In genomic region chr9:51958981-51959380, GRCm38 (mm10) we compare ENCODE assay signal across 20 mouse cellular contexts. TPM values are rescaled to one million over a fixed set of nuclear protein-coding genes. Genes with fewer than 3 reads are reported as not detected.
A peak's percentile ranks its signal among the peaks of the same experiment; 100 is the strongest.
DNase-seq lines count a peak whose midpoint lies in the region; ATAC-seq lines count a peak whose summit lies in the region.
"Had no signal": no experiment of that assay in that cellular context is flagged by ENCODE, and none has a peak within 500 bp of the region (broad histone marks: within the 10 kb centered on the region; RNA-seq: fewer than 3 reads in every experiment).

No protein-coding gene starts in this region.

- H3K4me3 ChIP-seq in forebrain, embryonic 14.5 days (ENCODE audit: low read depth, low read length) = no peak overlapping the region
- no peak overlapping the region for H3K4me3 ChIP-seq in forebrain, embryonic 10.5 days
- H3K4me3 ChIP-seq: embryonic facial prominence, embryonic 13.5 days; gastrocnemius, adult 2 months; heart, adult 2 months; heart, embryonic 15.5 days; hindbrain, embryonic 13.5 days had no signal

- no peaks in the 10 kb centered on the region for H3K27me3 ChIP-seq in forebrain, embryonic 14.5 days (replicated peaks; ENCODE audit: control insufficient read depth, insufficient read depth, low read length)
- H3K27me3 ChIP-seq in forebrain, embryonic 10.5 days (ENCODE audit: poor library complexity, severe bottlenecking) = peaks cover 7% of the 10 kb centered on the region
- H3K27me3 ChIP-seq: embryonic facial prominence, embryonic 13.5 days; heart, embryonic 15.5 days; hindbrain, embryonic 13.5 days had no signal

- no peak overlapping the region for H3K27ac ChIP-seq in forebrain, embryonic 14.5 days (ENCODE audit: low read depth, low read length)
- no peak overlapping the region for H3K27ac ChIP-seq in forebrain, embryonic 10.5 days
- H3K27ac ChIP-seq: embryonic facial prominence, embryonic 13.5 days; gastrocnemius, adult 2 months; heart, adult 2 months; heart, embryonic 15.5 days; hindbrain, embryonic 13.5 days; hindbrain, postnatal 0 days had no signal

- H3K4me1 ChIP-seq in forebrain, embryonic 14.5 days (ENCODE audit: control insufficient read depth, insufficient read depth, low read length) = peaks cover 18% of the 10 kb centered on the region
- H3K4me1 ChIP-seq in forebrain, embryonic 10.5 days = peaks cover 26% of the 10 kb centered on the region

- no peak overlapping the region for H3K4me2 ChIP-seq in forebrain, embryonic 14.5 days (ENCODE audit: low read length)
- H3K4me2 ChIP-seq: embryonic facial prominence, embryonic 13.5 days; heart, embryonic 11.5 days; heart, embryonic 15.5 days; hindbrain, embryonic 13.5 days had no signal

- peak; percentile 57 for DNase-seq in forebrain, embryonic 14.5 days (ENCODE audit: low spot score)
- DNase-seq in forebrain, embryonic 10.5 days (ENCODE audit: extremely low spot score, low spot score) = no peak
- peak; percentile 16 to 72 for DNase-seq in layer of hippocampus, adult 18-20 months (ENCODE audit: low spot score in 2 of 2)
- no peak for DNase-seq in layer of hippocampus, postnatal 36 days
- peak; percentile 35 for DNase-seq in 3T3-L1 (ENCODE audit: low read depth, low spot score)
- DNase-seq in brain, embryonic 18.5 days (ENCODE audit: low read depth, low spot score) = peak; percentile 60
- no peak for DNase-seq in embryo, embryonic 9.5 days (ENCODE audit: extremely low spot score)
- DNase-seq: adrenal gland, postnatal 14 days; cerebellum, adult 11 months; cerebellum, adult 8-10 months; cerebellum, postnatal 14 days; gastrocnemius, adult 2 months; heart, adult 2 months; heart, postnatal 14 days had no signal

- no peak for ATAC-seq in forebrain, embryonic 14.5 days
- no peak for ATAC-seq in monocyte, adult 5-6 weeks (replicated peaks; ENCODE audit: insufficient number of reproducible peaks, low FRiP score, low TSS enrichment, poor library complexity, severe bottlenecking)
- ATAC-seq: hindbrain, postnatal 0 days had no signal

- no peaks in the 10 kb centered on the region for H3K9me3 ChIP-seq in forebrain, embryonic 14.5 days (replicated peaks; ENCODE audit: control insufficient read depth, low read length)
- H3K9me3 ChIP-seq in forebrain, embryonic 10.5 days = no peaks in the 10 kb centered on the region
- H3K9me3 ChIP-seq: embryonic facial prominence, embryonic 13.5 days; heart, embryonic 15.5 days; hindbrain, embryonic 13.5 days had no signal

- H3K9ac ChIP-seq in forebrain, embryonic 14.5 days (ENCODE audit: low read length) = no peak overlapping the region
- H3K9ac ChIP-seq: embryonic facial prominence, embryonic 13.5 days; heart, embryonic 15.5 days; hindbrain, embryonic 13.5 days had no signal

- H3K36me3 ChIP-seq in forebrain, embryonic 14.5 days (ENCODE audit: control insufficient read depth, insufficient read depth, low read length) = peaks cover 11% of the 10 kb centered on the region; the same call in 1 of the 2 replicates
- H3K36me3 ChIP-seq in forebrain, embryonic 10.5 days (replicated peaks) = peaks cover 20% of the 10 kb centered on the region

RNA-seq across cellular contexts. Expression of gene Fdx1, which starts 4.4 kb away (rescaled TPM):
- polyA plus RNA-seq in forebrain, embryonic 14.5 days (2014; fragmentation: Nextera tagmentation; extraction: Ambion mirVana) = 50.7 and 55.1 TPM in 2 replicates
- 49.9 and 51.8 TPM in 2 replicates for polyA plus RNA-seq in forebrain, embryonic 10.5 days (2016; fragmentation: Nextera tagmentation; extraction: Ambion mirVana)
- 10 to 100 TPM; 20.6 to 25.7 TPM for total RNA-seq in layer of hippocampus, adult 18-20 months (2021)
- 10 to 100 TPM; 19.4 to 21.2 TPM for total RNA-seq in layer of hippocampus, postnatal 36 days (2021)
- 0.75 to 4.9 TPM in 2 of 3 replicates, not detected in the other for total RNA-seq in monocyte, adult 5-6 weeks (2017)

Comparison
In these comparisons a context has a peak if more than half of its experiments do, and no peak if none do; other contexts are left out.
1. DNase-seq: peak in forebrain, embryonic 14.5 days (single experiment), layer of hippocampus, adult 18-20 months (2 of 2), 3T3-L1 (single experiment) and brain, embryonic 18.5 days (single experiment); none in forebrain, embryonic 10.5 days (single experiment), layer of hippocampus, postnatal 36 days (0 of 2) and embryo, embryonic 9.5 days (single experiment).